Mouse (Mus musculus) lung, embryonic 16.5 days (tissue): Measurements from ENCODE around the gene Slc25a34. TPM values are rescaled to one million over a fixed set of nuclear protein-coding genes. Genes with fewer than 3 reads are reported as not detected.

Experiments used
- ATAC-seq: fragments of 200-750 bp; cut with Nextera tagmentation; 2 replicates; pipeline ENCODE4 v1.8.0; 2017; ENCODE audit warnings: low read depth, mild to moderate bottlenecking, moderate library complexity
- H3K27ac ChIP-seq: fragments of 300-500 bp; sonication (generic); 2 replicates; pipeline ENCODE4 v1.5.1; 2014; ENCODE audit warnings: mild to moderate bottlenecking, control low read depth, low read length
- H3K27me3 ChIP-seq: fragments of 300-500 bp; sonication (generic); 2 replicates; pipeline ENCODE4 v1.6.1; 2014; ENCODE audit warnings: low read depth, low read length, mixed read lengths; ENCODE audit not compliant: control insufficient read depth, insufficient read depth
- H3K36me3 ChIP-seq: fragments of 300-500 bp; sonication (generic); 2 replicates; pipeline ENCODE4 v1.6.1; 2014; ENCODE audit warnings: low read length; ENCODE audit not compliant: control insufficient read depth, insufficient read depth
- H3K4me1 ChIP-seq: fragments of 300-500 bp; sonication (generic); replicated peaks from 2 replicates; pipeline ENCODE4 v1.6.1; 2014; ENCODE audit warnings: low read length, mixed read lengths; ENCODE audit not compliant: control insufficient read depth, insufficient read depth
- H3K4me2 ChIP-seq: fragments of 300-500 bp; sonication (generic); 2 replicates; pipeline ENCODE4 v1.6.1; 2014; ENCODE audit warnings: low read depth, low read length, control low read depth
- H3K4me3 ChIP-seq: fragments of 300-500 bp; sonication (generic); 2 replicates; pipeline ENCODE4 v1.5.1; 2014; ENCODE audit warnings: mild to moderate bottlenecking, low read length, control low read depth
- H3K9ac ChIP-seq: fragments of 300-500 bp; sonication (generic); 2 replicates; pipeline ENCODE4 v1.6.1; 2014; ENCODE audit warnings: low read length, control low read depth
- H3K9me3 ChIP-seq: fragments of 300-500 bp; sonication (generic); 2 replicates; pipeline ENCODE4 v1.6.1; 2016; ENCODE audit warnings: low read length; ENCODE audit not compliant: control insufficient read depth
- WGBS: fragments of 180-500 bp; shearing (Covaris S2); extraction: QIAGEN DNeasy Blood & Tissue Kit; methylation state at CpG from one replicate; pipeline ENCODE4 v1.1.7; 2014; 5-methylcytosine and 5-hydroxymethylcytosine counted together
- polyA plus RNA-seq: library from polyadenylated mRNA; unstranded; fragments of >200 nt; fragmentation: Nextera tagmentation; extraction: Ambion mirVana; gene quantifications from 2 replicates; pipeline ENCODE4 v1.2.1, GENCODE M21; 2015

Gene Slc25a34
- polyA plus RNA-seq, 1 experiment from 2014 or later: 0.18 TPM

GRCm38 (mm10) chr4:141649244-141649643, 25.6 kb upstream of the Slc25a34 start:
- H3K27me3 ChIP-seq: no peaks in the 10 kb centered on the region
- WGBS: 55% methylated on average over 6 of the region's 6 CpGs
- no peak overlapping the region; the same call in 1 of the 2 replicates for H3K27ac ChIP-seq
- no peaks in the 10 kb centered on the region; the same call in 1 of the 2 replicates for H3K36me3 ChIP-seq
- no peak overlapping the region for H3K4me3 ChIP-seq
- ATAC-seq: no peak
- no peak overlapping the region for H3K4me2 ChIP-seq
- no peaks in the 10 kb centered on the region for H3K9me3 ChIP-seq
- 0 out of 2 replicates have a peak overlapping the region, but pooled peaks have one; percentile 37 for H3K9ac ChIP-seq
- peaks cover 14% of the 10 kb centered on the region; the same call in 1 of the 2 replicates for H3K4me1 ChIP-seq

DNA sequence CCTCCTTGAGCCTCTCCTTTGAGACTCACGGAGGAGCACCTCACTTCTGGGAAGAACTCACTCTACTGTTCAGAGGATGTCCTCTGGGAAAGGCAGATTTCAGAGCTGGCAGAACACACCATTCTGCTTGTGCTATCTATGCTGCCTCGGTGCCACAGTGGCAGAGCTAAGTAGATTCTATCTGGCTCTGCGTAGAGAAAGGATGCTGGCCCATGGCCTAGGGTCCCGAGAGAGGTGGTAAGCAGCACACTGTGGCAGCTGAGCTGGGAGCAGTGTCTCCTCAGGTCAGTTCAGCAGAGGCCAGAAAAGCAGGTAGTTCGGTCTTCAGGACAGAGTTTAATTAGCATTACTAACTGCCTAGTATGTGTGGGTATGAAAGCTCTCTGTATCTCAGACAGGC, 24.6 kb upstream of the Slc25a34 start:
- H3K4me2 ChIP-seq: no peak overlapping the region
- no peaks in the 10 kb centered on the region for H3K9me3 ChIP-seq
- H3K36me3 ChIP-seq: no peaks in the 10 kb centered on the region; the same call in 1 of the 2 replicates
- no peak overlapping the region for H3K9ac ChIP-seq
- no peaks in the 10 kb centered on the region for H3K27me3 ChIP-seq
- H3K27ac ChIP-seq: no peak overlapping the region
- peaks cover 20% of the 10 kb centered on the region; the same call in 1 of the 2 replicates for H3K4me1 ChIP-seq
- no peak overlapping the region for H3K4me3 ChIP-seq
- ATAC-seq: no peak
- 92% methylated on average over 5 of the region's 5 CpGs for WGBS

DNA sequence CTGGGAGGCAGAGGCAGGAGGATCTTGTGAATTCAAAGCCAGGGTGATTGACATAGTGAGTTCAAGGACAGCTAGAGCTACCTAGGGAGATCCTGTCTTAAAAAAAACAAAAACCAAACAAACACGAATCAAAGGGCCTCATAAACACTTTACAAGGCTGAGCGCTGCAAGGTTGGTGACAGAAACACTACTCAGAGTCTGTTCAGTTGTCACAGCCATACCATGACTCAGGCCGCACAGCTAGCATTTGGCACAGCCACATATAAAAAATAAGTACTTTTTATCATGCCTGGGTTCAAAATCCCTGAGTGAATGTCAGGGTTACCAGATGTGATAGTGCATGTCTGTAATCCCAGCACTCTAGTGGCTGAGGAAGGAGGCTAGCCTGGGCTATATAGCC, 23.6 kb upstream of the Slc25a34 start:
- WGBS: 87% methylated on average over 3 of the region's 3 CpGs
- peaks cover 28% of the 10 kb centered on the region; the same call in 1 of the 2 replicates for H3K4me1 ChIP-seq
- no peak for ATAC-seq

DNA sequence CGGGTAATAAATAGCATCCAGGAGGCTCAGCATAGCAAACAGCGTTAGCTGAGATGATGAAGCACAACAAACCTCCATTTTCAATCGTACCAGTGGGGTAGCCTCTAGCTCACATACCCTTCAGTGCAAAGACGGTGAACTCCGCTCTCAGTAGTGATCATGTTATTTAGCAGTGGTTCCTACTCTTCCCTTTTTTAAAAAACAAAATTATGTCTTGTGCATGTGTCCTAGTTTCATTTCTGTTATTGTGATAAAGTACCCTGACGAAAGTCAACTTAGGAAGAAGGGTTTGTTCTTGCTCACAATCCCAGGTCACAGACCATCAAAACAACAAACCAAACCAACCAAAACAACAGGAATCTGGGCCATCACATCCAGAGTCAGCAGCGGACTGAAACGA, 22.4 kb upstream of the Slc25a34 start:
- Histone ChIP-seq H3K4me3 (no peak overlapping the region), H3K9me3 (no peaks in the 10 kb centered on the region), H3K27me3 (no peaks in the 10 kb centered on the region), H3K4me1 (peaks cover 31% of the 10 kb centered on the region; the same call in 1 of the 2 replicates), H3K9ac (no peak overlapping the region), H3K4me2 (no peak overlapping the region), H3K27ac (no peak overlapping the region), H3K36me3 (0 out of 2 replicates have a peak, but pooled peaks cover 4% of the 10 kb centered on the region)
- no peak for ATAC-seq
- WGBS: 91% methylated on average over 8 of the region's 8 CpGs

More for the DNA sequence above, 23.6 kb upstream of the Slc25a34 start:
- no peak overlapping the region for H3K4me3 ChIP-seq
- no peak overlapping the region for H3K27ac ChIP-seq
- H3K9ac ChIP-seq: no peak overlapping the region
- no peak overlapping the region for H3K4me2 ChIP-seq
- H3K27me3 ChIP-seq: no peaks in the 10 kb centered on the region
- H3K36me3 ChIP-seq: no peaks in the 10 kb centered on the region; the same call in 1 of the 2 replicates
- no peaks in the 10 kb centered on the region for H3K9me3 ChIP-seq

GRCm38 (mm10) chr4:141643118-141643855, 19.7 kb upstream of the Slc25a34 start:
- no peaks in the 10 kb centered on the region for H3K9me3 ChIP-seq
- H3K9ac ChIP-seq: 0 out of 2 replicates have a peak overlapping the region, but pooled peaks have one; percentile 10
- peak; percentile 87 for ATAC-seq
- peak overlapping the region; percentile 37 for H3K4me2 ChIP-seq
- peak overlapping the region; percentile 90 for H3K27ac ChIP-seq
- no peaks in the 10 kb centered on the region for H3K27me3 ChIP-seq
- H3K36me3 ChIP-seq: peaks cover 10% of the 10 kb centered on the region; the same call in 1 of the 2 replicates
- H3K4me1 ChIP-seq: peaks cover 21% of the 10 kb centered on the region; the same call in 1 of the 2 replicates
- 21% methylated on average over 7 of the region's 7 CpGs for WGBS
- H3K4me3 ChIP-seq: no peak overlapping the region

GRCm38 (mm10) chr4:141641961-141642811, 18.6 kb upstream of the Slc25a34 start:
- WGBS: 80% methylated on average over 25 of the region's 25 CpGs
- H3K4me2 ChIP-seq: no peak overlapping the region
- H3K4me3 ChIP-seq: no peak overlapping the region
- peaks cover 21% of the 10 kb centered on the region; the same call in 1 of the 2 replicates for H3K4me1 ChIP-seq
- H3K36me3 ChIP-seq: peaks cover 14% of the 10 kb centered on the region; the same call in 1 of the 2 replicates
- peak overlapping the region; percentile 57 for H3K27ac ChIP-seq
- H3K27me3 ChIP-seq: no peaks in the 10 kb centered on the region
- no peak for ATAC-seq
- H3K9me3 ChIP-seq: no peaks in the 10 kb centered on the region
- H3K9ac ChIP-seq: no peak overlapping the region

DNA sequence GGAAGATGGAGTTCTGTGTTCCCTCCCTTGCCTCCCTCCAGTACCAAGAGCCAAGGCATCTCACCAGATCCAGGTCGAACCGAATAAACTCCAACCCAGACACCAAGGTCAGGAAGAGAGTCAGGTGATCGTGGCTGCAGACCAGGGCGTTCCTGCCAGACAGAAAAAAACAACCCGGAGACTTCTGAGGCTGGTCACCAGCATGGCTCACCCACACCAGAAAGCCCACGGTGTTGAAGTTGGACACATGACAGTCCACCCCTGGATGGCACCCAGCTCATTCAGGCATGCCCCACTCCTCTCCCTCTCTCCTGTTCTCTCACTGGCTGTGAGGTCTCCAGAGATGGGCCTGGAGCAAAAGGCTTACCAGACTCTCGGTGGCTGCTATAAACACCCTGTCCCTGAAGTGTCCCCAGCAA, 17.7 kb upstream of the Slc25a34 start:
- no peaks in the 10 kb centered on the region for H3K27me3 ChIP-seq
- no peak overlapping the region for H3K4me2 ChIP-seq
- H3K4me1 ChIP-seq: peaks cover 21% of the 10 kb centered on the region; the same call in 1 of the 2 replicates
- WGBS: 80% methylated on average over 7 of the region's 7 CpGs
- ATAC-seq: peak; percentile 10; the same call in 1 of the 2 replicates
- H3K9ac ChIP-seq: no peak overlapping the region
- H3K27ac ChIP-seq: no peak overlapping the region
- no peaks in the 10 kb centered on the region for H3K9me3 ChIP-seq
- H3K4me3 ChIP-seq: no peak overlapping the region
- H3K36me3 ChIP-seq: peaks cover 19% of the 10 kb centered on the region

DNA sequence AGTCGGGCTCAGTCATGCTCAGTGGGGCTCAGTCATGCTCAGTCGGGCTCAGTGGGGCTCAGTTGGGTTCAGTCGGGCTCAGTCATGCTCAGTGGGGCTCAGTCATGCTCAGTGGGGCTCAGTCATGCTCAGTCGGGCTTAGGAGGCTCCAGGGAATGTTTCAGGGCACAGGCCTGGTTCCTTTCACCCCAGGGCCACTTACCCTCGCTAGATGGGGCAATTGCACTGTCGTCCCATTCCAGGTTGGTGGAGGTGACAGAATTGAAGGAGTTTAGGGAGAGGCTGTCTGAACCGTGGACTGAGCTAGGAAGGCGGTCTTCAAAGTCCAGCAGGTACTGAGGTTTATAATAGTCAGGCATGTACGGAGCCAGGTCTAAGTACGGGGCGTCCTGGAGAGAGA, 15.9 kb upstream of the Slc25a34 start:
- no peaks in the 10 kb centered on the region for H3K9me3 ChIP-seq
- H3K36me3 ChIP-seq: peaks cover 23% of the 10 kb centered on the region
- H3K27me3 ChIP-seq: no peaks in the 10 kb centered on the region
- H3K4me2 ChIP-seq: no peak overlapping the region
- H3K9ac ChIP-seq: no peak overlapping the region
- peaks cover 21% of the 10 kb centered on the region; the same call in 1 of the 2 replicates for H3K4me1 ChIP-seq
- WGBS: 69% methylated on average over 11 of the region's 11 CpGs
- ATAC-seq: no peak
- no peak overlapping the region for H3K4me3 ChIP-seq
- H3K27ac ChIP-seq: no peak overlapping the region

- Histone ChIP-seq H3K4me1 (no peaks in the 10 kb centered on the region), H3K9me3 (no peaks in the 10 kb centered on the region), H3K4me2 (no peak overlapping the region), H3K9ac (no peak overlapping the region), H3K27ac (no peak overlapping the region), H3K27me3 (no peaks in the 10 kb centered on the region), H3K4me3 (no peak overlapping the region), H3K36me3 (peaks cover 41% of the 10 kb centered on the region)
- ATAC-seq: no peak
- WGBS: 97% methylated on average over 5 of the region's 5 CpGs
Measured at GRCm38 (mm10) chr4:141636693-141637092, 13.1 kb upstream of the Slc25a34 start.
